Mouse (Mus musculus): ENCODE results near the gene Fmnl2.

DNA sequence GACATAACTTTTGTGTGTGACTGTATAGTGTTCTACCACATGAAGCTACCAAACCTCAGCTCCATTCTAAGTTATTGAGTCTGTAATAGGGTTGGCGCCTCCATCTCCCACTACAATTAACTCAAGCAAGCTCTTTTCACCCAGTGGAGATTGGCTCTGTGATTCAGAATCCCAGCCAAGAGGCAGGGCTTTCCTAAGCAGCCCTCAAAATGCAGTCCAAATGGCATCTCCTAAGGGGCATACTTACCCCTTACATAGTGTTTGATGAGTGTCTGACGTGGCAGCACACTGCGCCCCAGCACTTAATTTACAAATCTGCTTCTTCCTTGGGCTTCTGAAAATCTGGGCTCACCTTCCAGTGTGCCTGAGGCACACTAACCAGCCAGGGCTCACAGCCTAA is 17.8 kb upstream of the Fmnl2 start:
- no peak for TF ChIP-seq POLR2A (IDR thresholded peaks at IDR 0.05; ENCODE audit: extremely low read depth, insufficient read depth, low read length)
- TF ChIP-seq CTCF (IDR thresholded peaks at IDR 0.05; ENCODE audit: low read depth, low read length), result no peak

All from liver, adult 2 months (tissue).